Mouse (Mus musculus): Measurements from ENCODE around the gene Erc2. TPM values are rescaled to one million over a fixed set of nuclear protein-coding genes. Genes with fewer than 3 reads are reported as not detected.

The Erc2 gene
- total and polyA plus RNA-seq, 3 experiments: not detected

- Histone ChIP-seq H3K9me3 (replicated peaks; ENCODE audit: low read length) (no peaks in the 10 kb centered on the region), H3K79me2 (replicated peaks; ENCODE audit: control insufficient read depth, extremely low read depth, insufficient read depth, poor library complexity, severe bottlenecking) (no peaks in the 10 kb centered on the region), H3K27ac (ENCODE audit: insufficient read depth, low read depth) (no peak overlapping the region), H3K4me2 (ENCODE audit: insufficient read depth, low read depth, poor library complexity, severe bottlenecking) (no peak overlapping the region), H3K4me3 (replicated peaks in 1 of 3; ENCODE audit: low read depth in 2 of 3, low read length in 2 of 3, poor library complexity in 1 of 3) (no peak overlapping the region), H3K27me3 (replicated peaks) (no peaks in the 10 kb centered on the region), H3K9ac (ENCODE audit: insufficient read depth, low read depth) (no peak overlapping the region), H3K36me3 (replicated peaks in 1 of 2; ENCODE audit: control insufficient read depth in 1 of 2, insufficient read depth in 1 of 2, low read length in 1 of 2) (no peaks in the 10 kb centered on the region), H3K4me1 (ENCODE audit: control insufficient read depth in 1 of 2, insufficient read depth in 2 of 2) (no peaks in the 10 kb centered on the region)
- DNase-seq (ENCODE audit: extremely low read depth): no peak
- dilution Hi-C loops (cut with MboI; ENCODE audit: extremely low pct_ligation_motif_present, extremely low pct_unique_long_range_greater_than_20kb, low sequenced_read_pairs): no loop called here
- no peak for TF ChIP-seq MYC (IDR thresholded peaks at IDR 0.05; ENCODE audit: low read depth, low read length)
- in situ Hi-C loops (cut with MboI; ENCODE audit: low pct_ligation_motif_present, low pct_unique_long_range_greater_than_20kb, low sequenced_read_pairs): no loop called here
Measured at GRCm38 (mm10) chr14:27720944-27721343, 98.7 kb downstream of the Erc2 start.

- Histone ChIP-seq H3K9ac (ENCODE audit: insufficient read depth, low read depth) (no peak overlapping the region), H3K79me2 (replicated peaks; ENCODE audit: control insufficient read depth, extremely low read depth, insufficient read depth, poor library complexity, severe bottlenecking) (no peaks in the 10 kb centered on the region), H3K36me3 (replicated peaks in 1 of 2; ENCODE audit: control insufficient read depth in 1 of 2, insufficient read depth in 1 of 2, low read length in 1 of 2) (no peaks in the 10 kb centered on the region), H3K27ac (ENCODE audit: insufficient read depth, low read depth) (no peak overlapping the region), H3K4me1 (ENCODE audit: control insufficient read depth in 1 of 2, insufficient read depth in 2 of 2) (no peaks in the 10 kb centered on the region), H3K4me3 (replicated peaks in 1 of 3; ENCODE audit: low read depth in 2 of 3, low read length in 2 of 3, poor library complexity in 1 of 3) (no peak overlapping the region), H3K9me3 (replicated peaks; ENCODE audit: low read length) (no peaks in the 10 kb centered on the region), H3K27me3 (replicated peaks) (no peaks in the 10 kb centered on the region), H3K4me2 (ENCODE audit: insufficient read depth, low read depth, poor library complexity, severe bottlenecking) (no peak overlapping the region)
- TF ChIP-seq HCFC1 (IDR thresholded peaks at IDR 0.05; ENCODE audit: low read depth, low read length) (no peak), EP300 (IDR thresholded peaks at IDR 0.05; ENCODE audit: low read length) (no peak), POLR2AphosphoS2 (IDR thresholded peaks at IDR 0.05; ENCODE audit: low read depth, low read length) (no peak), ZKSCAN1 (IDR thresholded peaks at IDR 0.05; ENCODE audit: borderline replicate concordance, low read depth, low read length) (no peak)
- in situ Hi-C loops (cut with MboI; ENCODE audit: low pct_ligation_motif_present, low pct_unique_long_range_greater_than_20kb, low sequenced_read_pairs): no loop called here
- dilution Hi-C loops (cut with MboI; ENCODE audit: extremely low pct_ligation_motif_present, extremely low pct_unique_long_range_greater_than_20kb, low sequenced_read_pairs): no loop called here
- no peak for DNase-seq (ENCODE audit: extremely low read depth)
Measured at GRCm38 (mm10) chr14:27721759-27722158, 99.5 kb downstream of the Erc2 start.

- Histone ChIP-seq H3K36me3 (replicated peaks in 1 of 2; ENCODE audit: control insufficient read depth in 1 of 2, insufficient read depth in 1 of 2, low read length in 1 of 2) (no peaks in the 10 kb centered on the region), H3K27me3 (replicated peaks) (no peaks in the 10 kb centered on the region), H3K79me2 (replicated peaks; ENCODE audit: control insufficient read depth, extremely low read depth, insufficient read depth, poor library complexity, severe bottlenecking) (no peaks in the 10 kb centered on the region), H3K9ac (ENCODE audit: insufficient read depth, low read depth) (no peak overlapping the region), H3K4me1 (ENCODE audit: control insufficient read depth in 1 of 2, insufficient read depth in 2 of 2) (no peaks in the 10 kb centered on the region), H3K4me3 (replicated peaks in 1 of 3; ENCODE audit: low read depth in 2 of 3, low read length in 2 of 3, poor library complexity in 1 of 3) (no peak overlapping the region), H3K9me3 (replicated peaks; ENCODE audit: low read length) (no peaks in the 10 kb centered on the region), H3K27ac (ENCODE audit: insufficient read depth, low read depth) (no peak overlapping the region), H3K4me2 (ENCODE audit: insufficient read depth, low read depth, poor library complexity, severe bottlenecking) (no peak overlapping the region)
- TF ChIP-seq CTCF (conservative IDR thresholded peaks at IDR 0.05 in 1 of 2, IDR thresholded peaks at IDR 0.05 in 1 of 2; ENCODE audit: low read depth in 2 of 2, low read length in 2 of 2) (no peak), ELF1 (IDR thresholded peaks at IDR 0.05; ENCODE audit: low read depth, low read length) (no peak), BHLHE40 (IDR thresholded peaks at IDR 0.05; ENCODE audit: low read depth, low read length) (no peak), RCOR1 (conservative IDR thresholded peaks at IDR 0.05; ENCODE audit: low read depth, low read length) (no peak), NELFE (IDR thresholded peaks at IDR 0.05; ENCODE audit: low read depth, low read length) (no peak), MYC (IDR thresholded peaks at IDR 0.05; ENCODE audit: low read depth, low read length) (no peak), ETS1 (conservative IDR thresholded peaks at IDR 0.05; ENCODE audit: low read depth, low read length) (no peak)
- dilution Hi-C loops (cut with MboI; ENCODE audit: extremely low pct_ligation_motif_present, extremely low pct_unique_long_range_greater_than_20kb, low sequenced_read_pairs): no loop called here
- in situ Hi-C loops (cut with MboI; ENCODE audit: low pct_ligation_motif_present, low pct_unique_long_range_greater_than_20kb, low sequenced_read_pairs): loop anchor here (25.0 kb wide), 1 partner anchor 140 kb away; no protein-coding TSS in a partner anchor
- no peak for DNase-seq (ENCODE audit: extremely low read depth)
Measured at GRCm38 (mm10) chr14:27727541-27727940, 105.3 kb downstream of the Erc2 start.

Data from CH12.LX (cell line).